Mouse (Mus musculus) adrenal gland, postnatal 25 days (tissue): Measurements from ENCODE around the gene Ints11. TPM values are rescaled to one million over a fixed set of nuclear protein-coding genes. Genes with fewer than 3 reads are reported as not detected.

Experiments used
- DNase-seq: peaks from one replicate; pipeline ENCODE4 v3.0.0; 2021; ENCODE audit warnings: mixed read lengths
- long read RNA-seq: library from polyadenylated mRNA; stranded (forward); transcript quantifications from one replicate; pipeline ENCODE4 v2.0.0, GENCODE M21; 2021
- total RNA-seq: library from RNA; stranded (reverse); gene quantifications from 2 replicates; pipeline ENCODE4 v1.2.3, GENCODE M21; 2021

Ints11 gene
- 32.4 and 36.9 TPM in 2 replicates for total RNA-seq
- long read RNA-seq, transcript Ints11-201 (17 exons, 2,368 nt) = major isoform, 87 of 109 reads
- long read RNA-seq, partial matches to known transcripts = 12 of 109 reads
- long read RNA-seq, other reads (novel, unspliced or antisense) = 10 of 109 reads

GRCm38 (mm10) chr4:155869317-155870033, at the start of gene Ints11, which contains the start of gene Cptp:
Gene Ints11, plus strand, starts transcription at chr4:155869546.
Gene Cptp, minus strand, starts transcription at chr4:155869440.
- peak; percentile 98 for DNase-seq

DNA sequence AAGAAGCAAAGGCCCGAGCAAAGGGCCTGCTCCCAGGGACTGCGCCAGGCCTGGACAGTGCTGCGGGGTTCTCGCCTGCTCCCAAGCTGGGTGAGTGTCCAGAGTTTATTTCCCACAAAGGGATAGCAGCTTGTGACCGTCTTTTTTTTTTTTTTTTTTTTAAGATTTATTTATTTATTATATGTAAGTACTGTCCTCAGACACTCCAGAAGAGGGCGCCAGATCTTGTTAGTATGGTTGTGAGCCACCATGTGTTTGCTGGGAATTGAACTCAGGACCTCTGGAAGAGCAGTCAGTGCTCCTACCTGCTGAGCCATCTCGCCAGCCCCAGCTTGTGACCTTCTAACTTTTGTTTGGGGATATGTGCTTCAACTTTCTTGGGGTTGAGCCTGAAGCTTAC, 48.3 kb upstream of the Ints11 start:
- DNase-seq = no peak

DNA sequence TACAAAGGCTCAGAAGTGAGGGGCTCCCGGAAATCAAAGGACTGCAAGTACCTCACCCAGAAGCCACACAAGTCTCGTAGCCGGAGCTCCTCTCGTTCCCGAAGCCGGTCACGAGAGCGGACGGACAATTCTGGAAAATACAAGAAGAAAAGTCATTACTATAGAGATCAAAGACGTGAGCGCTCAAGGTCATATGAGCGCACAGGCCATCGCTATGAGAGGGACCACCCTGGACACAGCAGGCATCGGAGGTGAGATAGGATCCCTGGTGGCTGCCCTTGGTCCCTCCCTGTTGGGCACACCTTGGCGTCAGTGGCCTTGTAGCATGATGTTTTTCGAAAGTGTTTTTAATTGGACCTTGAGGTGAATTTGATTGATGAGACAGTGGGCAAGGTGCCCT, 45.9 kb upstream of the Ints11 start:
- DNase-seq = no peak

DNA sequence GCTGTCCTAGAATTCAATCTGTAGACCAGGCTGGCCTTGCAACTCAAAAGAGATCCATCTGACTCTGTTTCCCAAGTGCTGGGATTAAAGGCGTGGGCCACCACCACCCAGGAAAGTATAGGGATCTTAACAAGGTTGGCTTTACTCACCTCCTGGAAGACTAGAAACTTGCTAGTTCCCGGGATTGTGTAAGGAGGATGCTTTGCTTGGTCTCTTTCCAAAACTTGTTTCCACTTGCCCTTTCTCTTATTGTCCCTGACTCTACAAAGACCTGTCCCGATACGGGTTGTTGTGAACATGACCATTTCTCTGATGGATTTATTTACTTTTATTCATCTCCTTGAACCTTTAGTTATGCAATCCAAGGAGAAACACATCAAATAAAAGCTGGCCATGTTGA, 39.5 kb upstream of the Ints11 start:
- no peak for DNase-seq

GRCm38 (mm10) chr4:155830596-155830995, 38.8 kb upstream of the Ints11 start:
- DNase-seq = no peak

DNA sequence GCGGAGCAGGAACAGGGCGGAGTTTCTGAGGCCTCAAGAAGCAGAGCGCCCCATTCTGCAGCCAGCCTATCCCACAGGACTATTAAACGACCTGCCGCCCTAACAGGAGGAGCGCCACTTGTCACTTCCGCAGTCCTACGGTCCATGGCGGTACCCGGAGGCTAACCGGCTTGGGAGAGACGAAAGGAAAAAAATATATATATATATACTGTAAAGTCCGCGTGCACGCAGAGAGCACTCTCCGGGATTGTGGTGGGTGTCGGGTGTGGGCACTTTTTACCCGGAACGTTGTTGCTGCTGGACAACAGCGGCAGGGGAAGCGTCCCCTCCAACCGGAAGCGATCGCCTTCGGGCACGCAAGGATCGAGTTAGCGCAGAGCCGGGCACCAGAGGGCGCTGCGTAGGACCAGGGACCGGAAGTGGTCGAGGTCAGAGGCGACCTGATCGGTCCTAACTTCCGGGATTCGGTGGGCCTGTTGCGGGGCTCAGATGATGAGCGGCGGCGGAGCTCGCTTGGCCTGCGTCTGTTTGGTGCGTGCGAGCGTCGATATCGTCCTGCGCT, 38.1 kb upstream of the Ints11 start, which contains the start of gene Aurkaip1:
Aurkaip1 (plus strand) TSS at position 68 of the 562 bp plus-strand sequence.
- DNase-seq = peak; percentile 94

GRCm38 (mm10) chr4:155831831-155832230, 37.5 kb upstream of the Ints11 start:
- peak; percentile 39 for DNase-seq

DNA sequence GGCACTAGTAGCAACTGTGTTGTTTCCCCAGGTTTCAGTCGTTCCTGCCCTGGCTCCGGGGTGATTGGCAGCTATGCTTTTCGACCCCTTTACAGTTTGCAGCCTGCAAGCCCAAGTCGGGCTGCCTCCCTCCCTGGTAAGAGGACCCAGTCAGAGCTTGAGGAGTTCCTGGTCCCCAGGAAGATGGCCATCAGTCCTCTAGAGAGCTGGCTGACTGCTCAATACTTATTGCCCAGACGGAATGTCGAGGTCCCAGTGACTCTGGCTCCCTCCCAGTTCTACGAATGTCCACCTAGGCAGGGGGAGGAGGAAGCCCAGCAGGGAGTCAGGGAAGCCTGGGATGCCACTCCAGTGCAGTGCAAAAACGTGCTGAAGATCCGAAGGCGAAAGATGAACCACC, 37.0 kb upstream of the Ints11 start:
- no peak for DNase-seq

DNA sequence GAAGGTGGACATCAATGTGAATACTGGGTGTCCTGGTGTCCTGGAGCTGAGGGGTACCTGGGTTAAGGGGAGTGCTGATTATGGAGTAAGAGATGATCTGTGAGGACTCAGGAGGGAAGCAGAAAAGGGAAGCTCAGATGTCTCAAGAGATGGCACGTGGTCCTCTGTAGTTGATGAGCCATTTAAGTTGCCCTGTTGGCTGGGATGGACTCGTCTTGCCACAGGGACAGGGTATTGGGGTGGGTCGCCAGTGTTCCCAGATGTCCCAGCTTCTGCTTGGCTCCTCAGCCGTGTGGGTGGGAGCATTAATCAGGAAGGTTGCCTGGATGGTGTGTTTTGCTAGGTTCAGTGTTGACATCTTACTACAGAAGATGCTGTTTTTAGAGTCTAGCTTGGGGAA, 36.1 kb upstream of the Ints11 start:
- DNase-seq = no peak

DNA sequence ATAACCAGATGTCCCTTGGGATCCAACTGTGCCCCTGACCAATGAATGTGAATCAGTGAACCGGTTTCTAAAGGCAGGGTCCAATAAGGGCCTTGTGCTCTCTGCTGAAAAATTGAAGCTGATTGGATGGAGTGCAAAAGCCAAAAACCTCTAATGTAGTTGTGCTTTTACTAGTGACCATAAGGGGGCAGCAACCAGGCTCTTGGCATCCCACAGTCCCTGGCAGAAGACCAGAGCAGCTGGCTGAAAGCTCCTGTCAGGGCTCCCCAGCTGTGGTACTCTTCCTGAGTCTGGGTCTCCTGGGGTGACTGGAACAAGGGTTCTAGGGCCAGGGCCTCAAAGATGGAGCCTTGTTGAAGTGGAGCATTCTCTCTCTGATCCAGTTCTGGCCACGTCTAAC, 35.5 kb upstream of the Ints11 start:
- DNase-seq = peak; percentile 80

GRCm38 (mm10) chr4:155837404-155838010, 31.8 kb upstream of the Ints11 start:
- no peak for DNase-seq

DNA sequence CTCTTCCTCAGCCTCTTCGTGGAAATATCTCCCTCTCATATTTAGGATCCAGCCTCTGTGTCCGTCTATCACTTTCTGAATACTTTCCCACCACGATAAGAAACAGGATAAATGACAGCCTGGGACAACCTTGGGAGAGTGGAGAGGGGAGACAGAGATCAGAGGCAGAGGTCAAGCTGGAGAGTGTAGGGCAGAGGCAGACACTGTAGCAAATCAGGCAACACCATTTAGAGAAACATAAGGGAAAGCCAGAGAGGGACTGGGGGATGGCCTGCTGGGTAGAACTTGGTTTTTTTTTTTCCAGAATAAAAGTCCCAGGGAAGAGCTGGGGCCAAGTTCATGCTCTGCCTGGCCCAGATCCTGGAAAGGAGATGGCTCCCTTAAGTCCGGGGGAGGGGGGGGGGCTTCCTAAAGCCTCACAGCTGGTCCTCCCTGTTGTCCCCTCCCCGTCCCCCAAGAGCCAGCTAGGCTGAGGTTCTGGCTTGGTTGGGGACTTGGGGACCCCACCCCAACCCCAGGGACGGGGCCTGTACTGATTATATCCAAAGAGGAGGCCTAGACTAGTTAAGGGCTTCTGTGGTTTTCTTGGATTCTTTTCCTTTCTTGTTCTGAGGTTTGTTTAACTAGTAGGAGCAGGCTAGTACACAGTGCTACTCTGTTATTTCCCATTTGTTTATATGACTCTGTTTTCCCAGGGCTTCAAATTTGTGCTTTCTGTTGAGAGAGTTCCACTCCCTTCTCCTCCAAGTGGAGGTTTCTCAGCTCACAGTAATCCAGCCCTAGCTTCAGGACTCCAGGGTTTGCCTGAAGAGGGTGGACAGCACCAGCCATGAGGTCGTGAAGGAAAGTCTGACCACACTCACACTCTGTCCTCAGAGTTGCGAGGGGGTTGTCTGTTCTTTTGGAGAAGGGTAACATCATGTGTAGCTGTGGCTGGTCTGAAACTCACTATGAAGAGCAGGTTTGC, 30.9 kb upstream of the Ints11 start:
- no peak for DNase-seq

DNA sequence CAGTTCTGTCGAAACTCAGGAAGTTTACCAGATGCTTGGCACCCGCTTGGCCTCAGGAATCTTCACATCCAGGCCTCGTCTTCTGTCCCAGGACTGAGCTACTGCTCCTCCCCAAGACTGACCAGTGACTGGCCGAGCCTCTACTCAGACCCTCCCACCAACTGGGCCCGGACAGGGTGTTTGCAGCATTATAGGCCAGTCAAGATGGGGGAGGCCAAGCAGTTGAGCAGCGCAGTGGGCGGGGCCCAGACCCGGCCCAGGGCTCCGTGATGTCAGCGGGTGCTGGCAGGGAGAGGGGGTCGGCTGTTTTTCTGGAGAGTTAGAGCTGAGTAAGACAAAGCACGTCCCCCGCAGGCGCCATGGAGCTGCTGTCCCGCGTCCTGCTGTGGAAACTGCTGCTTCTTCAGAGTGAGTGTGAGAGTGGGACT, 29.8 kb upstream of the Ints11 start, which contains the start of gene Mxra8:
Mxra8 (plus strand) TSS at position 198 of the 428 bp plus-strand sequence.
- DNase-seq = peak; percentile 78

GRCm38 (mm10) chr4:155840076-155841002, 29.0 kb upstream of the Ints11 start:
- no peak for DNase-seq

GRCm38 (mm10) chr4:155841003-155841454, 28.3 kb upstream of the Ints11 start:
- DNase-seq = peak; percentile 66

DNA sequence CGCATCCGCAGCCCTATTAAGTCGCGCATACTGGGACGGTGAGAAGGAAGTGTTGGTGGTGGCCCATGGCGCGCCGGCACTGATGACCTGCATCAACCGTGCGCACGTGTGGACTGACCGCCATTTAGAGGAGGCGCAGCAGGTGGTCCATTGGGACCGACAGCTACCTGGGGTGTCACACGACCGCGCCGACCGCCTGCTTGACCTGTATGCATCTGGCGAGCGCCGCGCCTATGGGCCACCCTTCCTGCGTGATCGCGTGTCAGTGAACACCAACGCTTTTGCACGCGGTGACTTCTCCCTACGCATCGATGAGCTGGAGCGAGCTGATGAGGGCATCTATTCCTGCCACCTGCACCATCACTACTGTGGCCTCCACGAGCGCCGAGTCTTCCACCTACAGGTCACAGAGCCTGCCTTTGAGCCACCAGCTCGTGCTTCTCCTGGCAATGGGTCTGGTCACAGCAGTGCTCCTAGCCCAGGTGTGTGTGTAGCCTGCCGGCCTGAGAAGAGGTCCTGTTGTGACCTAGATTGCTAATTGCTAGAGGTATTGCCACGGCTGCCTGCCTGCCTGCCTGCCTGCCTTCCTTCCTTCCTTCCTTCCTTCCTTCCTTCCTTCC, 27.6 kb upstream of the Ints11 start:
- no peak for DNase-seq

GRCm38 (mm10) chr4:155843231-155843630, 26.1 kb upstream of the Ints11 start:
- no peak for DNase-seq

DNA sequence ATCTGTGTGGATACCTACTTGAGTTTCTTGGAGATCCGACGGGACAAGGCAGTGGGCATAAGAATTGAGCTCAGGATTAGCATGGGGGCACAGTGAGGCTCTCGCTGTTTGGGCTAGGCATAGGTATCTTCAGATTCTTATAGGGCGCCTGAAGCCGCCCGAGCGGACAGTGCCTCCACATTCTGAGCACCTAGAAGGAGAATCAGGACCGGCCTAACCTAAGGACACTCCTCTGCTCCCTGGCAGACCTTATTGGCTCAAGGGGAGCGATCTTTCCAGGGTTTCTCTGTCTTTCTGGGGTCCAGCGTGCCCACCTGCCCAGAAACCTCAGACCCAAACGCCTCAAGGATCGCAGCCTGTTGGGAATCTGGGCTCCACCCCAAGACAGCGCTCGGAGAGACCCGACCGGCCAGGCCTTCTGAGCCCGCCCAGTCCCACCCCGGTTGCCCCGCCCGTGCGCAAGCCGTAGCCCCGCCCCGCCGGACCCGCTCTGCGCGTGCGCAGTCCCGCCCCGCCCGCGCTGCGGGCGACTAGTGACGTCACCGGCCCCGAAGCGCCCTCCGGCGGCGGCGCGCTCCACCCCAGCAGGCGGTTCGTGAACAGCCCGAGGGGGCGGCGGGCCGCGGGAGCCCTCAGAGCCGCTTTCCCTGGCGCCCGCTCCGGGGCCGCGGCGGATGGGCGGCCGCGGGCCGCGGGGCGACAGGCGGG, 22.3 kb upstream of the Ints11 start, which contains the start of gene Dvl1:
Dvl1 (plus strand) TSS at position 532 of the 708 bp plus-strand sequence.
- peak; percentile 99 for DNase-seq
